Mouse (Mus musculus) left cerebral cortex, adult 8-10 months (tissue): ENCODE results near the gene Ptpn4. TPM values are rescaled to one million over a fixed set of nuclear protein-coding genes. Genes with fewer than 3 reads are reported as not detected.

Experiments used
- DNase-seq, 2 experiments: peaks; one replicate each; pipeline ENCODE4 v3.0.0; 2022; ENCODE audit warnings: low spot score in 2 of 2
- total RNA-seq, 4 experiments: library from RNA; stranded (reverse); gene quantifications; 2 replicates each; pipeline ENCODE4 v1.2.4; 2022

Ptpn4 gene
- total RNA-seq: 100 to 1,000 TPM in 1 of 4 experiments, 10 to 100 TPM in 3; 71.1 to 106 (median 82.6) TPM

DNA sequence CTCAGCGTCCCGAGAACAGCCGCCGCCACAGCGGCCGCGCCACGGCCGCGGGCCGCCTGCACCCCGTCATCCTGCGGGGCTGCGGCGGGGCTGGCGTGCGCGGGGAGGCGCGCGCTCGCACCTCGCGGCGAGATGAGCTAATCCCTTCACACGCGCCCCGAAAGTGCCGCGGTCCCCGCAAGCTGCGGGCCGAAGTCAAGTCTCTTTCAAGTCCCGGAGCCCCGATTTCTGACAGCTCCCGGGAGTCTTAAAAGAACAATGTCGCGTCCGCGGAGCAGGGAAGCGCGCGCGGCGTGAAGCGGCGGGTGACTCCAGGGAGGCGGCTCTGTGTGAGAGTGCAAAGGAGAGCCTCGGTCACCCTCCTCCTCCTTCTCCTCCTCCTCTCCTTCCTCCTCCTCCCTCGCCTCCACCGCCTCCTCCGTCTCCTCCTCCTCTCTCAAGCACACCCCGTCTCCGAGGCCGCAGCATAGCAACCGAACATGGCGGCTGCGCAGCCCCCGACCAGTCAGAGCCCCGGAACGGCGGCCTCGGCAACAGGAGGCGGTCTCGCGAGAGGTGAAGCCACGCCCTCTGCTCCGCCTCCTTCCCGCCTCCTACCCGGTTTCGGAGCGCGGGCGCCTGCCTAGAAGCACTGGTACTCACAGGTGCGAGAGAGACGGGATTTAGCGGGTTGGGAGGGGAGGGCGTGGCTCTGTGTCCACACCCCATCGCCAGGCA lies at the start of gene Ptpn4:
Gene Ptpn4, minus strand, starts transcription at position 579 of the 717 bp plus-strand sequence.
- DNase-seq: peak; percentile 86 to 98

DNA sequence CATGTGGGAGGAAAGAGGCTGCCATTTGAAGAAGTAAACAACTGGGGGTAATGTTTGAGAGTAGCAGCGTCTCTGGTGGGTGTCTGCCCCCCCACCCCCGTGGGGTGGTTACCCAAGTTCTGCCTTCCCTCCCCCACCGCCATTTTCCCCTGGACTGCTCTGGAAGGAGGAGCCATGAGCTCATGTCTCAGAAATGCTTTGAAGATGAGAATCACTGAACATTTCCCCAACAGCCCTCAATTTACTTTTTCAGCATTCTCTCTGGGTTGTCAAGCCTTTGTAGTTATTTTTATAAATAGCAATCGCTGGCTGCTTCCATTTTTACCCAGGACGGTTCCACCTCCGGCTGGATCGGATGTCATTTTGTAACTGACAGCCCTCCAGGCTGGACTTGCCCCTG lies 48.9 kb upstream of the Ptpn4 start:
- no peak for DNase-seq

DNA sequence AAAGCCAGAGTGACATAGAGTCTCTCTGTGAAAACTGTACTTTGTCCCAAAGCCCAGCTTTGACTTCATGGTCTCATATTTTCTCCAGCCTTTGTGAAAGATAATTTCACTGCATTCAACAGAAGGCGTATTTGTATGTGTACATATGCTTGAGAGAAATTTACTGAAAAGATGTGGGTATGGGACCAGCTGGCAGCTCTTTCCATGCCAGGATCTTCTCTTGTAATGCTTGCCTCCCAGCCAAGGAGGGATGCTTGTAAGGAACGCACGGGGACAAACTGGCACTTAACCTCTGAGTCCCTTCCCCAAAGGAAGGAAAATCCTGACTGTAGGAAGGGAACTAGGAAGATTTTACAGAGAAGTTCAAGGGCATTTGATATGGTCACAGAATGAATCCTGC lies 46.9 kb upstream of the Ptpn4 start:
- peak in 1 of 2 experiments; percentile 52 for DNase-seq

DNA sequence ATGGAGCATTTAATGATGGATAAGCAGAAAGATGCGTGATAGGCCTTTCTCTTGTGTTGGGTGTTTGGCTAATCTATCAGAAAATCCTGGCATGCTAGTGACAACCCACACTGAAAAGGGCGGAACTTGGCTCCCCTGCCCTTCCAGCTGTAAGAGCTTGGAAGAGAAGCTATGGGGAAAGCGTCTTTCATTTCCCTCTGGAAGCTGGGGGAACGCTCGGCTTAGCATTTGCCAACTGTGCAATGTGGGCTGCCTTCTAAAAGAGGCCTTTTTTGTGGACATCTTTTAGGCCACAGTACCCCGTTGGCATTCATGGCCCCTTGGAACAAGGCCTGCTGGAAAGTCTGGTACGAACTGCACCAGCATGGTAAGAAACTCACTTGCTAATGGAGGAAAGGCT lies 41.5 kb upstream of the Ptpn4 start:
- DNase-seq: peak; percentile 35 to 72

DNA sequence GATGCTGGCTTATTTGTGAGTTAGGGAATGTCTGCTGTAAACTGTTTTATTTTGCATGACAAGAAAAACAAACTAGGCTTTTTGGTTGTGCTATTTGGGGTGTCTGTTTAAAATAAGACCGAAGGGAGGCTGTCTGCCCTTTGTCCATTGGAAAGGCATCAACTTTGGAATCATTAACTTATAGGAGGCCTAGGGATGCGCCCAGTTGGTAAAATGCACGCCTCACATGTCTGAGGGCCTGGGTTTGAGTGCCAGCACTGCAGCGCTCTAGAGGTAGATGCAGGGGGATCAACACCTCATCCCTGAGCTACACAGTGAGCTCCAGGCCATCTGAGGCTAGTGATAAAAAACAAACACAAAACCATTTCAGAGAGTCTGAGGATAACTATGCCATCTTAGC lies 40.1 kb upstream of the Ptpn4 start:
- DNase-seq: no peak

DNA sequence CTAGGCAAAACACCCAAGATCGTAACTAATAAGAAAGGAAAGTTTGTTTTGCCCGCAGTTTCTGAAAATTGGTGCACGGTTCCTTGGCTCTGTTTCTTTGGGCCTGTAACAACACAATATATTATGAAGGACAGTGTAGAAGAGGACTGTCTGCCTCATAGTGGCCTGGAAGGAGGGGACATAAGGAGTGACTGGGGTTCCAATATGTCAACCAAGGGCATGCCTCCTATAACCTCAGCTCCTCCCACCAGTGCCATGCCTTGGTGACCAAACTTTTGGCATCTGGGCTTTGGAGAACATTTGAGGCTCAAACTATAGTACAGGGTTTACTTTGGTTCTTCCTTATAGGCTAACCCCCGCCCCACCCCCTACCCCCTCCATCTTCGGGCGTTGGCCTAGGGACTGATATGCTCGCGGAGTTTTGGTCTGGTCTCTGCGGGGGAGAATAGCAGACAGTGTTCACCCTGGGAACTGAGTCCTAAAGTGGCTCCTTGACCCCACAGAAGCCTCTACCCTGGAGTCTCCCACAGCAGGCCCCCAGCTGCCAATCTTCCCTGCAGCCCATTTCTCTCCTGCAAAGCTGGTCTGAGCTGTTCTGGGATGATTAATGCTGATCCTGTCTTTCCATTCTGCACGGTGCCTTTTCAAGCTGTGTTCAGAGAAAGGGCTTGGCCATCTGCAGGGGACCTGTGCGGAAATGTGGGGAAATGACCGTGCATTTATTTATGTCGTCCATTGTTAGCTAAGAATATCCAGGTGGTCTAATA lies 31.2 kb upstream of the Ptpn4 start:
- no peak for DNase-seq

DNA sequence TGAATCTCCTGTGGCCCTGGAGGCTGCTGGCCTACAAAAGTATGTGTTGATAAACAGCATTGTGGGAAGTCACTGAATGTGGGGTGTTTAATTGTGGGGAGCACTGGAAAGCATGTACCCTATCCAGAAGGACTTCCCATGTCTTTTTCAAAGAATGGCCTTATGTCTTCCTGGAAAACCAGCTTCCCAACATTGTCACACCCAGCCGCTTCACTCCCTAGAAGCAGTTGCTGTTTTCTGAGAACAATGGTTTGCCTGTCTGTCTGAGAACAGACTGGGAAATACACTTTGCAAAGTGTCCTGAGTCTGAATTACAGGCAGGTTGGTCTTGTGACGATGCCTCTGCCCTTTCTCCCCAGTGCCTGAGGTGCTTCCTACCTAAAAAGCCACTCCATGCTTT lies 29.9 kb upstream of the Ptpn4 start:
- DNase-seq: no peak

DNA sequence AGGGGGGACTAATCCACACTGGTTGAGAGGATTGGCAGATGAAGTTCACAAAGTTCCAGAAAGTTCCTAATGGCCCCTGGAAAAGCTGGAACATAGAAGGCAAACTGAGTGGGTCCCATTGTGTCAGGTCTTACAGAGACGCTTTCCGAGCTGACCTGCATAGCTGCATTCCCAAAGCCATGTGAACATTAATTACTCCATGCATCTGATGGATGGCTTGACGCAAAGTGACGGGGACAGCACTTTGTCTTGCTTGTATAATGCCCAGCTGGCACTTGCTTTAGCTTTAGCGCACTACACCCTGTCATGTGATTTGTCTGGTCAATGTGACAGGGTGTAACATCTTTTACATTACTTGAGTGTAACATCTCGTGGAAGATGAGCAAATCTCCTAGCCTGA lies 27.9 kb upstream of the Ptpn4 start:
- DNase-seq: no peak

DNA sequence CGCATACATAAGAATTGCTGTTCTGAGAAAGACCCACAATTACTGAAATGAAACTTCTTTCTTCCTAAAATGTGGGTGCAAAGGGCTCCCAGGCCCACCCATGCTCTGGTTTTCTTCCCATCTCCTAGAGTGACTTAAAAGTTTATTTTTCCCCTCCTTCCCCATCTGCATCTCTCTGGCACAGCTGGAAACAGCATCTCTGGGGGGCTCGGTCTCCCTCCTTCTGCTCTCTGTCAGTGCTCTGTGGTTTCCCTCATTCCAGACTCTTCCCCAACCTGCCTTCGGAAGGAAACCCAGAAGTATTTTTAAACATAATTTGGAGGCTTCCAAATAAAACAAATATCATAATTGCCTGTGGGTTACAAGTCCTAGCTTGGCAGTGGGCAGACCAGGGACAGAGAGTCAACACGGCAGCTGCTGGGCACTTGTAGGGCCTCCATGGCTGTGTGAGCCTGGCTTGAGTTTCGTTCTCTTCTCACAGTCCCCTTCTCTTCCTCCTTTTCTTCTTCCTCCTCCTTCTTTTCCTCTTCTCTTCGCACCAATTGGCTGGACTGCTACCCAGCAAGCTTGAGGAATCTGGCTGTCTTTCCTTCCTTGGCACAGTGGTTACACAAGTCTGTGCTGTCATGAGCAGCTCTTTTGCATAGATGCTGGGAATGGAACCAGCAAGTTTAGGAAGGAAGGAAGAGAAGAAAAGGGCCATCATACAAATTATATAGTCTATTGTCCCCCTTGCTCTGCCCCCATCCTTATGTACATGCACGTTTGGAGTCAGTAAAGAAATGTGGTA lies 26.3 kb upstream of the Ptpn4 start:
- DNase-seq: no peak

DNA sequence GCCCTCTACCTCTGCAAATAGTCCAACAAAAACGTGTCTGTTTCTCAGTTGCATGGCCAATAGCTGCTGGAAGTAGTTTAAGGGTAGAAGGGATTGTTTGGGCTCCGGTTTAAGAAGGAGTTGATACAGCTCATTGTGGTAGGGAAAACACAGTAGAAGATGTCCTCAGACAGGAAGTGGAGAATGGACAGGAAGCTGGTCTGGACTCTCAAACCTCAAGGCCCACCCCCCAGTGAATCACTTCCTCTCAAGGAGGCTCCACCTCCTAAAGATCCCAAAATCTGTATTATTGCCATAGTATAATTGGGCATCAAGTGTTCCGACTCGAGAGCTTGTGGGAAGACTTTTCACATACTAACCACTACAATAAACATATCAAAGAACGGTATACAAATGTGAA lies 22.2 kb upstream of the Ptpn4 start:
- no peak for DNase-seq

DNA sequence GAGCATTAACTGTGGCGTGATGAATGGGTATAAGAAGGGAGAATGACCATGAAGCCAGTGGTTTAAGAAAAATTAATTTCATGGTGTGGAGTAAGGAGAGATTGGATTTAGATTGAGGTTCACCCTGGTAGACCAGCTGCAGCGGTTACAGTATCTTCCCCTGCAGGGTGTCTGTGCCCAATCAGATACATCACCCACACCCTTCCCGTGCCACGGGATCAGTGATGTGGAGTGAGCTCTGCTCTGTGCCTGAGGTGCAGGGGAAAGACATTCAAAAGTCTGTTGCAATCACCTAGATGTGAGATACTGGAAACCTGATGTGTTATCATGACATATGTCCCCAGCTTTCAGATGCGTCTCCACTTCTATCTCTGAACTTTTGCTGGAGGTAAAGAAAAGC lies 15.6 kb upstream of the Ptpn4 start:
- no peak for DNase-seq

DNA sequence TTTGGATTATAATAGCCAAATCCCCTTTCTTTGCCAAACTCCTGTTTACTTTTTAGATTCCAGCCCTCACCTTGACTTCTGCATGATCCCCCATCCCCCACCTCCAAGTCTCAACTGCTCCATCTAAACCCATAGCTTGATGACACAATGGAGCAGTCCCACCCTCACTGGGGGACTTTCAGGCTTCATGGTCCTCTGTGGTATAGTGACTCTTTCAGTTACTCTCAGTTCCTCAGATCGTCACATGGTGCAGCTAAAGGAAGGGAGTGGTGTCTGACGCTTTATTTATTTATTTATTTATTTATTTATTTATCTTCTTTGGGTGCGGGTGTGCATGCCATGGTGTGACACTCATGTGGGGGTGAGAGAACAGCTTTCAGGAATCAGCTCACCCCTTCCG lies 14.9 kb upstream of the Ptpn4 start:
- DNase-seq: no peak

DNA sequence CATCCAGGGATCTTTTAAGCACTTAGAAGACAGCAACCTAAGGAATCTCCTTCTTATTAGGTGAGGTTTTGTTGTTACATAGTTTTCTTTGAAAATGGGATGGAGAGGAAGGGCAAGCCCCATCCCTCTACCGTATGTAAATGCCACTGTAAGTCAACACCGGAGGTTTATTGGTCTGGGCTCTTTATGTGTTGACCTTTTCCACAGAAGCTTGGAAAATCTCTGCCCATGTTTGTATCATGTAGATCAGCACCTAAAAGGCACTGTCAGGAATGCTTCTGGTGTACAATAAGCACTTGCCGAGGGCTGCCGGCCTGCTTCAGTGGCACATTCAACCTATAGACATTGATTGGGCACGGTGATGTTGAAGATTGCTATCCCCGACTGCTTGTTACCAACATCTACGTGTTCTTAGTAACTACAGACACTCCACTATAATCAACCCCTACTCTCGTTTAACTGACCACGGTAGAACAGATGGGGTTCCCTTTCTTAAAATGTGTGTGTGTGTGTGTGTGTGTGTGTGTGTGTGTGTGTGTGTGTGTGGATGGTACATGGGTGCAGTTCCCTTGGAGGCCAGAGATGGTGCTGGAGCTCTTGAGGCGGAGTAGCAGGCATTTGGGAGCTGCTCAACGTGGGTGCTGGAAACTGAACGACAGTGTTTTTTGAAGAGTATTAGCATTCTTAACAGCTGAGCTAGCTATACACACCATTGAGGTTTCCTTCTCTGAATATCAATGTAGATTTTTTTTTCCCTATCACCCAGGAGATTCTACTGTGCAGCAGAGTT lies 11.9 kb upstream of the Ptpn4 start:
- no peak for DNase-seq

DNA sequence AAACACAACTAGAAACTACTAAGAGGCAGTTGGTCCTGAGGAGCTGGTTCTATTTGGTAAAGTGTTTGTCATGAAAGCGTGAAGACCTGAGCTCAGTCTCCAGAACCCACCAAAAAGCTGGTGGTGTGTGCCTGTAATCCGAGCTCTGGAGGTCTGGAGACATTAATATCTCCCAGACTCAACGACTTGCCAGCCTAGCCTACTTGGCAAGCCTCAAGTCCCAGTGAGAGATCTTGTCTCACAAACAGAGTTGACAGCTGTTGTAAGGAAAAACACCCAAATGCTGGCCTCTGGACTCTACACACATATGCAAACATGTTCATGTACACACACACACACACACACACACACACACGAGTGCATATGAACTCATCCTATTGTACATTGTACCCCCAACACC lies 7.9 kb upstream of the Ptpn4 start:
- no peak for DNase-seq

DNA sequence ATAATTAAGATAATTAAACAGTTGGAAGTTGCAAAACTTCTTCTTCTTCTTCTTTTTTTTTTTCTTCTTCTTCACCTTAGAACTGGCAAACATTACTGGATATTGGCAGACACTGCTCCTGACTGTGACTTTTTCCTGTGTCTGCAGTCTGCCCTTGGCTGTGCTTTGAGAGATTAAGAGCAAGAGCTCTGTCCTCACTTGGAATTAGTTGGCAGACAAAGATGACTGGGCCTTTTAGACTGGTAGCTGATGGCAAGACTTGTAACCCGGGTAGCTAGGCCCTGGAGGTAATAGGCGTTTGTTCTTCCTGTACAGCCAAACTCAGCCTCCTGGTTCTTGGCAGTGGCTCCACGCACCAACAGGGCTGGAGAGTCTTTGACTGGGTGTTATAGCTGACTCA lies 5.7 kb upstream of the Ptpn4 start:
- DNase-seq: no peak

DNA sequence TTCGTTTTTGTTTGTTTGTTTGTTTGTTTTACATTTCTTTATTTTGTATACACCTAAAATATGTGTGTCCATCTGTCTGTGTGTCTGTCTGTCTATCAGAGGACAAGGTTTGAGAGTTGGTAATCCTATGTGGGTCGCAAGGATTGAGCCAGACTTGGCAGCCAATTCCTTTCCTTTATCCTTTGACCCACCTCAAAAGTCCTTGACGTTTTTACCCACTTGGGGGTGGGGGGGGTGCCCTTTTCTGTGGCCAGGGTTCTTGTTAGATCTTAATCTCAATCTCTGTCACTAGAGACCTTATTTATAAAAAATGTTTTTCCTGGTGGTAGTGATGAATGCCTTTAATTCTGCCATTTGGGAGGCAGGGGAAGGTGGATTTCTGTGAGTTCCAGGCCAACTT lies 828 bp upstream of the Ptpn4 start:
- DNase-seq: no peak

DNA sequence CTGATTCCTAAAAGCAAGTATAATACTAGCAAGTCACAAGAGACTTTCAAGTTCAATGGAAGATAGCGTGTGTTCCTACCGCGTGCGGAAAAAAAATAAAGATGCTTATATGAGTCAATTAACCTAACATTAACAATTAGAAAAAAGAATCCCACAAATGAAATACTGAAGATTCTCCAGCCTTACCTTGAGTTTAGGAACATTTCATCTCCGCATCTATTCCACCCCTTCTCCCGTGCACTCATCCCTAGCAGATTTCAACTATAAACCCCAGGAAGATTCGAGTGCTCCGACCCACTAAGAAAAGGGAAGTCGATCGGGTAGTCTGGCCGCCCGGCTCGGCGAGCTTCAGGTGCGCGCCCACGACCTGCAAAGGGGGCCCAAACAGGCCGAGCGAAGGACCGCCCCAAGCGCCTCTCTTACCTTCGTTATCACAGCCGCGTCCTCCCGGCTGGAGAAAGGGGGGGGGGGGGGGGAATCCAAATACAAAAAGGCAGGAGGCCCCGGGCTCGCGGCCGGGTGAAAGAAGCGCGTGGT lies 866 bp downstream of the Ptpn4 start:
- no peak for DNase-seq

DNA sequence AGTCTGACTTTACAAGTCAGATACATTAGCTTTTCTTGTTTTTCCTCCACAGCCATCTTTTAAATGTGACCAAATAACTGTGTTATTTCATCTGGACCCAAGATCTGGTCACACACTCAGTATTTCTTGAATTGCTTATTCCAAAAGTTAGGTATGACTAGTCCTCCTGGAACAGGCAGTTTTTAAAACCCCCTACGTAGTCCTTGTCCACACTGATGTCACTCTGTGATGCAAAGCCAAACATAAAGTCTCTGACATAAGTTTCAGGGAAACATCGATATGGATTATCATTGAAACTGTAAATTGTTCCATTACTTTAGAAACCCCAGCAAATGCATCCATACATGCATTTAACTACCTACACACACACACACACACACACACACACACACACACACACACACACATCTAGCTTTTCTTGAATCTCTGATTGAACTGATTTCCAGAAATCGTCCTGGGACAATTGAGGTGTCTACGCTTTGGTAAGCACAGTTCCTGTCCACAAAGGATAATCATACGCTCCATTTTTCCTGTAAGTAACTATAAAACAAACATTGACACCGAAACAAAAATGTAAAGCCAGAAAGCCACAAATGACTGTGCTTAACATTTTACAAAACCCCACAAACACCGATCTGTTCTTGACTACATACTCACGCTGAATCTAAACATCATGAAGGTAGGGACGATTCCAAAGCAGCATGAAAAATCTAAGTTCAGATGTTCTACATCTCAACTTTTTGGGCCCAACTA lies 1.5 kb downstream of the Ptpn4 start:
- no peak for DNase-seq

DNA sequence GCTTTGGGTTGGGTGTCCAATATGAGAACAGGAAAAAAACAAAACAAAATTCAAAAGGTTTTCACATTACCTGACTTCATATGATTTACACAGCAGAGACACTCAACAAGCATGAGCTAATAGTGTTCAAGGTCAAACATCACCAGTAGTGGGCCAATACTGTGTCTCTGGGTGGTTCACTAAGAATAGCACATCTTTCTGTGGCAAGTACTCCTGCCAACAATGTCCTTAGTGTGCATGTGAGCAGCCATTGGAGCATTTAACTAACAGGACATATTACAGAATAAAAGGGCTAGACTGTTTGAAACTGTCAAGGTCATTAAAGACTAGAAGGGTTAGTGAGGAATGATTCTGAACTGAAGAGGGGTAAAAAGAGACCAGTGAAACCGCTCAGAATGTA lies 9.3 kb downstream of the Ptpn4 start:
- DNase-seq: no peak

DNA sequence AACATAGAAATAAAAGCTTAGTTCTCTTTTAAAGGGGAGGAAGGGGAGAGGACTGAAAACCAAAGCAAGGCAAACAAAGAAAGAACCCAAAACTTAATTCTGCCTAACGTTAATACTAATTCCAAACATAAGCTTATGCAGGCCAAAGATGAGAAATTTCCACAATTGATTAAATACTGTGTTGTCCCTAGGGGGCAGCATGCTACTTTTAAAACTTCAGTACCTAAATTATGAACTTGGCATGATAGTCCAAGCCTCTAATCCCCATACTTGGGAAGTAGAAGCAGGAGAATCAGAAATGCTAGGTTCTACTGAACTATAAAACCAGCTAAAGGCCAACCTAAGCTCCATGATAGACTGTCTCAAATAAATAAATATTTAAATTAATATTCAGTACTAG lies 18.7 kb downstream of the Ptpn4 start:
- no peak for DNase-seq
